Mouse (Mus musculus) liver, embryonic 16.5 days (tissue): Measurements from ENCODE around the gene Usp4. TPM values are rescaled to one million over a fixed set of nuclear protein-coding genes. Genes with fewer than 3 reads are reported as not detected.

Experiments
- ATAC-seq: fragments of 200-750 bp; cut with Nextera tagmentation; 2 replicates; pipeline ENCODE4 v1.8.0; 2017; ENCODE audit warnings: low read depth, mild to moderate bottlenecking, moderate number of reproducible peaks, moderate library complexity
- H3K27ac ChIP-seq: fragments of 300-500 bp; sonication (generic); 2 replicates; pipeline ENCODE4 v1.5.1; 2014; ENCODE audit warnings: mild to moderate bottlenecking, low read length
- H3K27me3 ChIP-seq: fragments of 300-500 bp; sonication (generic); 2 replicates; pipeline ENCODE4 v1.6.1; 2014; ENCODE audit warnings: low read depth, low read length, mixed read lengths; ENCODE audit not compliant: control insufficient read depth, insufficient read depth
- H3K36me3 ChIP-seq: fragments of 300-500 bp; sonication (generic); 2 replicates; pipeline ENCODE4 v1.6.1; 2014; ENCODE audit warnings: mild to moderate bottlenecking; ENCODE audit not compliant: control insufficient read depth, insufficient read depth
- H3K4me1 ChIP-seq: fragments of 300-500 bp; sonication (generic); 2 replicates; pipeline ENCODE4 v1.6.1; 2014; ENCODE audit warnings: low read depth, low read length, mixed read lengths; ENCODE audit not compliant: control insufficient read depth
- H3K4me2 ChIP-seq: fragments of 300-500 bp; sonication (generic); 2 replicates; pipeline ENCODE4 v1.6.1; 2014; ENCODE audit warnings: low read depth, low read length, mixed read lengths
- H3K4me3 ChIP-seq: fragments of 300-500 bp; sonication (generic); 2 replicates; pipeline ENCODE4 v1.5.1; 2014; ENCODE audit warnings: low read depth, mild to moderate bottlenecking, low read length
- H3K9ac ChIP-seq: fragments of 300-500 bp; sonication (generic); 2 replicates; pipeline ENCODE4 v1.6.1; 2014; ENCODE audit warnings: low read depth, low read length
- H3K9me3 ChIP-seq: fragments of 300-500 bp; sonication (generic); replicated peaks from 2 replicates; pipeline ENCODE4 v1.6.1; 2016; ENCODE audit warnings: low read length; ENCODE audit not compliant: control insufficient read depth
- WGBS: fragments of 180-500 bp; shearing (Covaris S2); extraction: QIAGEN DNeasy Blood & Tissue Kit; methylation state at CpG from one replicate; pipeline ENCODE4 v1.1.7; 2014; ENCODE audit not compliant: insufficient replicate concordance; 5-methylcytosine and 5-hydroxymethylcytosine counted together
- polyA plus RNA-seq: library from polyadenylated mRNA; unstranded; fragments of >200 nt; fragmentation: Nextera tagmentation; extraction: Ambion mirVana; gene quantifications from 2 replicates; pipeline ENCODE4 v1.2.1, GENCODE M21; 2015

The Usp4 gene
- polyA plus RNA-seq, 1 experiment from 2014 or later, result 68.8 TPM

- Histone ChIP-seq H3K4me2 (no peak overlapping the region), H3K9ac (no peak overlapping the region), H3K36me3 (no peaks in the 10 kb centered on the region), H3K4me3 (no peak overlapping the region), H3K9me3 (no peaks in the 10 kb centered on the region), H3K27ac (no peak overlapping the region), H3K4me1 (no peaks in the 10 kb centered on the region), H3K27me3 (no peaks in the 10 kb centered on the region)
- WGBS, result 60% methylated on average over 1 of the region's 1 CpGs
- ATAC-seq, result no peak
Observed at GRCm38 (mm10) chr9:108412221-108412620, 64.6 kb downstream of the Usp4 start.

GRCm38 (mm10) chr9:108428384-108428783 lies 80.7 kb downstream of the Usp4 start, which contains the start of gene Ccdc36:
TSS of gene Ccdc36 (minus strand) at chr9:108428484.
- ATAC-seq, result no peak
- H3K4me3 ChIP-seq, result no peak within 1 kb of the TSS
- no peaks in the 10 kb centered on the region for H3K9me3 ChIP-seq
- H3K4me1 ChIP-seq, result peaks cover 3% of the 10 kb centered on the region
- H3K27me3 ChIP-seq, result no peaks in the 10 kb centered on the region
- H3K4me2 ChIP-seq, result no peak within 1 kb of the TSS
- H3K36me3 ChIP-seq, result no peaks in the 10 kb centered on the region
- H3K9ac ChIP-seq, result no peak within 1 kb of the TSS
- H3K27ac ChIP-seq, result no peak within 1 kb of the TSS

- WGBS, result 51% methylated on average over 32 of the region's 32 CpGs
- Histone ChIP-seq H3K9me3 (no peaks in the 10 kb centered on the region), H3K27ac (no peak overlapping the region), H3K27me3 (no peaks in the 10 kb centered on the region), H3K36me3 (no peaks in the 10 kb centered on the region), H3K4me1 (peaks cover 3% of the 10 kb centered on the region), H3K9ac (0 out of 2 replicates have a peak overlapping the region, but pooled peaks have one; percentile 7), H3K4me2 (peak overlapping the region; percentile 46), H3K4me3 (peak overlapping the region; percentile 12; the same call in 1 of the 2 replicates)
- ATAC-seq, result peak; percentile 56
Observed at GRCm38 (mm10) chr9:108431431-108432067, 83.9 kb downstream of the Usp4 start.

- Histone ChIP-seq H3K4me2 (no peak within 1 kb of the TSS), H3K4me1 (peaks cover 3% of the 10 kb centered on the region), H3K27ac (no peak within 1 kb of the TSS), H3K27me3 (no peaks in the 10 kb centered on the region), H3K9ac (no peak within 1 kb of the TSS), H3K36me3 (no peaks in the 10 kb centered on the region), H3K4me3 (no peak within 1 kb of the TSS), H3K9me3 (no peaks in the 10 kb centered on the region)
- no peak for ATAC-seq
- WGBS, result 67% methylated on average over 3 of the region's 3 CpGs
Observed at GRCm38 (mm10) chr9:108436182-108436581, 88.5 kb downstream of the Usp4 start, which contains the start of gene BC048562. TSS of gene BC048562 (plus strand) at chr9:108436482.

- Histone ChIP-seq H3K4me3 (no peak overlapping the region), H3K4me2 (no peak overlapping the region), H3K9ac (no peak overlapping the region), H3K27me3 (no peaks in the 10 kb centered on the region), H3K27ac (no peak overlapping the region), H3K36me3 (no peaks in the 10 kb centered on the region), H3K9me3 (no peaks in the 10 kb centered on the region), H3K4me1 (no peaks in the 10 kb centered on the region)
- no peak for ATAC-seq
- 70% methylated on average over 6 of the region's 6 CpGs for WGBS
Observed at GRCm38 (mm10) chr9:108439176-108439575, 91.5 kb downstream of the Usp4 start.

- no peak for ATAC-seq
- Histone ChIP-seq H3K4me1 (no peaks in the 10 kb centered on the region), H3K27me3 (no peaks in the 10 kb centered on the region), H3K4me2 (no peak overlapping the region), H3K36me3 (no peaks in the 10 kb centered on the region), H3K27ac (no peak overlapping the region), H3K4me3 (no peak overlapping the region), H3K9ac (no peak overlapping the region), H3K9me3 (no peaks in the 10 kb centered on the region)
- 54% methylated on average over 5 of the region's 5 CpGs for WGBS
Observed at GRCm38 (mm10) chr9:108440485-108440884, 92.8 kb downstream of the Usp4 start.

- H3K27ac ChIP-seq, result no peak overlapping the region
- no peaks in the 10 kb centered on the region for H3K36me3 ChIP-seq
- H3K4me2 ChIP-seq, result no peak overlapping the region
- no peaks in the 10 kb centered on the region for H3K27me3 ChIP-seq
- no peak overlapping the region for H3K9ac ChIP-seq
- ATAC-seq, result no peak
- no peak overlapping the region for H3K4me3 ChIP-seq
- WGBS, result 81% methylated on average over 11 of the region's 11 CpGs
- no peaks in the 10 kb centered on the region for H3K4me1 ChIP-seq
- H3K9me3 ChIP-seq, result no peaks in the 10 kb centered on the region
Observed at GRCm38 (mm10) chr9:108441236-108441919, 93.7 kb downstream of the Usp4 start.

Other genes with a start within 250 kb of the Usp4 start
- 1.0 and 1.2 TPM in 2 replicates for gene Bsn, start 157.5 kb upstream of the Usp4 start, polyA plus RNA-seq
- 17.0 and 20.4 TPM in 2 replicates for gene Dag1, start 83.9 kb upstream of the Usp4 start, polyA plus RNA-seq
- gene Nicn1, start 57.4 kb upstream of the Usp4 start, polyA plus RNA-seq, result 7.4 and 7.6 TPM in 2 replicates
- gene Amt, start 51.0 kb upstream of the Usp4 start, polyA plus RNA-seq, result 14.4 and 15.0 TPM in 2 replicates
- gene Rhoa, start 41.7 kb upstream of the Usp4 start, polyA plus RNA-seq, result 190 and 213 TPM in 2 replicates
- gene Tcta, start 41.7 kb upstream of the Usp4 start, polyA plus RNA-seq, result 14.9 and 15.2 TPM in 2 replicates
- 5,943 and 6,062 TPM in 2 replicates for gene Gpx1, start 8.9 kb upstream of the Usp4 start, polyA plus RNA-seq
- 0.60 and 0.70 TPM in 2 replicates for gene 1700102P08Rik, start 45.0 kb downstream of the Usp4 start, polyA plus RNA-seq
- 0.08 and 0.15 TPM in 2 replicates for gene Ccdc36, start 80.6 kb downstream of the Usp4 start, polyA plus RNA-seq
- gene BC048562, start 88.6 kb downstream of the Usp4 start, polyA plus RNA-seq, result not detected in 2 replicates
- gene Ccdc71, start 112.7 kb downstream of the Usp4 start, polyA plus RNA-seq, result 17.4 and 19.8 TPM in 2 replicates
- gene Klhdc8b, start 113.7 kb downstream of the Usp4 start, polyA plus RNA-seq, result 13.3 and 14.8 TPM in 2 replicates
- 9.7 and 10.7 TPM in 2 replicates for gene Lamb2, start 131.9 kb downstream of the Usp4 start, polyA plus RNA-seq
- 25.7 and 28.6 TPM in 2 replicates for gene Usp19, start 142.7 kb downstream of the Usp4 start, polyA plus RNA-seq
- gene Qars, start 159.9 kb downstream of the Usp4 start, polyA plus RNA-seq, result 47.0 and 51.4 TPM in 2 replicates
- gene Qrich1, start 169.0 kb downstream of the Usp4 start, polyA plus RNA-seq, result 42.7 and 44.2 TPM in 2 replicates
- gene Impdh2, start 212.4 kb downstream of the Usp4 start, polyA plus RNA-seq, result 80.0 and 86.8 TPM in 2 replicates
- gene Ndufaf3, start 219.6 kb downstream of the Usp4 start, polyA plus RNA-seq, result 21.6 and 21.9 TPM in 2 replicates
- gene Dalrd3, start 222.0 kb downstream of the Usp4 start, polyA plus RNA-seq, result 27.3 and 30.0 TPM in 2 replicates
- 10.0 and 12.2 TPM in 2 replicates for gene Wdr6, start 230.9 kb downstream of the Usp4 start, polyA plus RNA-seq
- 0.48 and 0.70 TPM in 2 replicates for gene P4htm, start 249.8 kb downstream of the Usp4 start, polyA plus RNA-seq